Mouse (Mus musculus) spleen, adult 2 months (tissue): ENCODE data around the gene Slc25a51. TPM values are rescaled to one million over a fixed set of nuclear protein-coding genes. Genes with fewer than 3 reads are reported as not detected.

Experiments
- DNase-seq, 2 experiments: peaks; one replicate each; pipeline versions ENCODE4 v3.0.0 to v3.0.0-alpha.2; 2012 to 2021; ENCODE audit warnings: low spot score in 2 of 2, low read depth in 1 of 2
- H3K27ac ChIP-seq: fragments of 200-500 bp; 2 replicates; pipeline ENCODE4 v1.5.1; 2012; ENCODE audit warnings: low read length, inconsistent platforms; ENCODE audit not compliant: insufficient read depth
- H3K27me3 ChIP-seq: fragments of 200-500 bp; 2 replicates; pipeline ENCODE4 v1.6.1; 2012; ENCODE audit warnings: mild to moderate bottlenecking, moderate library complexity, low read length, inconsistent platforms; ENCODE audit not compliant: control insufficient read depth, insufficient read depth
- H3K36me3 ChIP-seq: fragments of 200-500 bp; 2 replicates; pipeline ENCODE4 v1.6.1; 2012; ENCODE audit warnings: mild to moderate bottlenecking, low read length, inconsistent platforms; ENCODE audit not compliant: control insufficient read depth, insufficient read depth
- H3K4me1 ChIP-seq: fragments of 200-500 bp; 2 replicates; pipeline ENCODE4 v1.6.1; 2011; ENCODE audit warnings: inconsistent platforms; ENCODE audit not compliant: control insufficient read depth, insufficient read depth, insufficient read length
- H3K4me3 ChIP-seq: fragments of 200-500 bp; 2 replicates; pipeline ENCODE4 v1.5.1; 2011; ENCODE audit warnings: mild to moderate bottlenecking, inconsistent platforms; ENCODE audit not compliant: insufficient read depth, insufficient read length; ENCODE audit errors: extremely low read depth
- CTCF ChIP-seq: fragments of 200-500 bp; IDR thresholded peaks from 2 replicates; pipeline ENCODE4 v1.5.1; 2011; ENCODE audit warnings: mild to moderate bottlenecking, inconsistent platforms; ENCODE audit not compliant: insufficient read depth, insufficient read length, insufficient replicate concordance; ENCODE audit errors: extremely low read depth
- POLR2A ChIP-seq: fragments of 200-500 bp; IDR thresholded peaks from 2 replicates; pipeline ENCODE4 v1.6.1; 2011; ENCODE audit warnings: low read depth, low read length, inconsistent platforms
- WGBS: fragments of 180-500 bp; shearing (Covaris S2); methylation state at CpG from one replicate; pipeline ENCODE4 v1.1.7; 2018; 5-methylcytosine and 5-hydroxymethylcytosine counted together
- polyA plus RNA-seq: library from polyadenylated mRNA; depleted of rRNA; stranded (reverse); fragments of >200 nt; gene quantifications from 2 replicates; pipeline ENCODE4 v1.2.3, GENCODE M21; 2012; rRNA removed

The Slc25a51 gene
- polyA plus RNA-seq, 1 experiment: 116 TPM

DNA sequence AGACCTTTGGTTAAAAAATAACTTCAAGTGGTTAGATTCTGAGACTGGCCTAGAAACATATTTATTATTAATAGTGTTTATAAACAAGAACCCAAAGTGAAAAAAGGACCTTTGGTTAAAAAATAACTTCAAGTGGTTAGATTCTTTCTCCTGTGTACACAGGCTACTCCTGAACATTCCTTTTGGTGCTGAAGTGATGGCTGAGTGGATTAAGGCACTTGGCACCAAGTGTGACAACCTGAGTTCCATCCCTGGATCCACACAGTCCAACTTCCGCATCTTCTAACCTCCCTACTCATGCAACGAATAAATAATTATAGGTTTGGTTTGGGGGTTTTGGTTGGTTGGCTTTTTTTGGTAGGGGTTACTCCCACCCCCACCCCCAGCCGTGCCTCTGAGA lies 37.3 kb downstream of the Slc25a51 start:
- no peaks in the 10 kb centered on the region for H3K4me1 ChIP-seq
- H3K4me3 ChIP-seq: no peak overlapping the region
- 92% methylated on average over 3 of the region's 3 CpGs for WGBS
- TF ChIP-seq POLR2A: no peak
- no peak for TF ChIP-seq CTCF
- H3K27me3 ChIP-seq: no peaks in the 10 kb centered on the region
- no peak overlapping the region for H3K27ac ChIP-seq
- DNase-seq: no peak
- peaks cover 26% of the 10 kb centered on the region for H3K36me3 ChIP-seq

DNA sequence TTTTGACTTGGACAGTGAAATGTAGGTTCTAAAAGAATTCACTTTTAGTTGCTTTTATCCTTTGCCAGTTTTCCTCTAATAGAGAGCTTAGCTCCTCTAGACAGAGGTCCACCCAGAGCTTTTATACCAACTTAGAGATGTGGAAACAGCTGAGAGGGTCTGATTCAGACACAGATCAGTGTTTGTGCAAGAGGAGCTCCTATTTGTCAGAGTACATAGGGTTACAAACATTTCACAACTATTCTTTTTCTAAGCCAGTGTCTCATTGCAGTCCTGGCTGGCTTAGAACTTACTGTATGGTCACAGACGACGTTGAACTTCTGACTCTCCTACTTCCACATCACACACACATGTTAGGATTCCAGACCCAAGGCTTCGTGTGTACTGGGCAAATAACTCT lies 51.9 kb downstream of the Slc25a51 start:
- Histone ChIP-seq H3K4me3 (no peak overlapping the region), H3K27ac (no peak overlapping the region), H3K36me3 (peaks cover 7% of the 10 kb centered on the region; the same call in 1 of the 2 replicates), H3K4me1 (no peaks in the 10 kb centered on the region), H3K27me3 (no peaks in the 10 kb centered on the region)
- 92% methylated on average over 3 of the region's 3 CpGs for WGBS
- no peak for DNase-seq
- TF ChIP-seq CTCF (no peak), POLR2A (no peak)

Other genes with a start within 250 kb of the Slc25a51 start
- gene Frmpd1, start 223.9 kb downstream of the Slc25a51 start, polyA plus RNA-seq: 0.02 and 0.05 TPM in 2 replicates
- gene Trmt10b, start 111.6 kb downstream of the Slc25a51 start, polyA plus RNA-seq: 1.1 and 1.4 TPM in 2 replicates
- gene Dcaf10, start 66.7 kb downstream of the Slc25a51 start, polyA plus RNA-seq: 9.6 and 15.8 TPM in 2 replicates
- 23.0 and 33.9 TPM in 2 replicates for gene Exosc3, start 66.0 kb downstream of the Slc25a51 start, polyA plus RNA-seq
- gene Shb, start 123.7 kb upstream of the Slc25a51 start, polyA plus RNA-seq: 8.6 and 9.7 TPM in 2 replicates